ENCODE assay signal across 23 mouse cellular contexts in the genomic region with DNA sequence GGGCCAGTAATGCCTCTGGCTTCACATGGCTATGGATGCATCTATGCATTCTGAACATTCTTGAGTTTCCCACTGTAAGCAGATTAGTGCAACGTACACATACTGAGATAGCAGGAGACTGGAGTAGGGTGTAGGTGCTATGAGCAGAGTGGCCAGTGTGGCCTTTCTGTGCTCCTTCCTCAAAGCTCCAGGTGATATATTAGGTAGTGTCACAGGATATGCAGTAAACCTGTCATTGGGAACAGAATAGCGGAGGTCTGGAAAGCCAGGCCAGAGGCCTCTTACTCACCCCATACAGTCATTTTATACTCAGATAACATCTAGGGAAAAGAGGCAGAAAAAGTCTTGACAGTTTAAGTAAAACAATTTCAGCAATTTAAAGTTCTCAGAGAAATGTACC.
"Had no signal": no experiment of that assay in that cellular context is flagged by ENCODE, and none has a peak within 500 bp of the region (broad histone marks: within the 10 kb centered on the region; RNA-seq: fewer than 3 reads in every experiment).

No protein-coding gene starts in this region.

- H3K4me2 ChIP-seq: heart, embryonic 11.5 days; heart, embryonic 13.5 days; heart, embryonic 15.5 days; hindbrain, embryonic 13.5 days; hindbrain, embryonic 15.5 days; limb, embryonic 12.5 days; liver, embryonic 11.5 days; liver, embryonic 13.5 days; liver, embryonic 15.5 days had no signal

- H3K4me1 ChIP-seq: heart, embryonic 13.5 days; heart, embryonic 15.5 days; hindbrain, embryonic 13.5 days; hindbrain, embryonic 15.5 days; liver, embryonic 13.5 days; liver, embryonic 15.5 days had no signal

- H3K27me3 ChIP-seq: heart, embryonic 13.5 days; heart, embryonic 15.5 days; hindbrain, embryonic 13.5 days; hindbrain, embryonic 15.5 days; limb, embryonic 12.5 days; liver, embryonic 13.5 days; liver, embryonic 15.5 days had no signal

- DNase-seq: gastrocnemius, postnatal 14 days; gastrocnemius, postnatal 36 days; heart, adult 11 months; heart, adult 2 months; heart, postnatal 14 days; heart, postnatal 36 days; kidney, adult 11 months; kidney, postnatal 10 days; kidney, postnatal 36 days; liver; liver, embryonic 13.5 days; liver, postnatal 0 days had no signal

- H3K9ac ChIP-seq: heart, embryonic 13.5 days; heart, embryonic 15.5 days; hindbrain, embryonic 13.5 days; hindbrain, embryonic 15.5 days; limb, embryonic 12.5 days; liver, embryonic 13.5 days; liver, embryonic 15.5 days; liver, postnatal 0 days had no signal

- H3K36me3 ChIP-seq: heart, embryonic 13.5 days; heart, embryonic 15.5 days; hindbrain, embryonic 13.5 days; hindbrain, embryonic 15.5 days; limb, embryonic 12.5 days; liver, embryonic 13.5 days; liver, embryonic 15.5 days had no signal

- ATAC-seq: hindbrain, postnatal 0 days; intestine, embryonic 16.5 days; liver, postnatal 0 days had no signal

- H3K4me3 ChIP-seq: heart, adult 2 months; heart, embryonic 13.5 days; heart, embryonic 15.5 days; hindbrain, embryonic 13.5 days; hindbrain, embryonic 15.5 days; left cerebral cortex, adult 2 months; limb, embryonic 12.5 days; liver, embryonic 13.5 days; liver, embryonic 15.5 days had no signal

- H3K27ac ChIP-seq: heart, adult 2 months; heart, embryonic 13.5 days; heart, embryonic 15.5 days; hindbrain, embryonic 13.5 days; hindbrain, embryonic 15.5 days; hindbrain, postnatal 0 days; left cerebral cortex, adult 2 months; limb, embryonic 12.5 days; liver, embryonic 13.5 days; liver, embryonic 15.5 days had no signal

- H3K9me3 ChIP-seq: heart, embryonic 13.5 days; heart, embryonic 15.5 days; hindbrain, embryonic 13.5 days; hindbrain, embryonic 15.5 days; limb, embryonic 12.5 days; liver, embryonic 15.5 days had no signal
